8 mouse cellular contexts compared by ENCODE assay signal in genomic region chr11:115809311-115809781, GRCm38 (mm10). TPM values are rescaled to one million over a fixed set of nuclear protein-coding genes. Genes with fewer than 3 reads are reported as not detected.
A peak's percentile ranks its signal among the peaks of the same experiment; 100 is the strongest.
DNase-seq lines count a peak whose midpoint lies in the region; ATAC-seq and TF ChIP-seq lines count a peak whose summit lies in the region.

No protein-coding gene starts in this region.

- no peak for TF ChIP-seq EP300 in MEL (IDR thresholded peaks at IDR 0.05; ENCODE audit: low read depth in 1 of 2, low read length in 2 of 2)

- TF ChIP-seq RAD21 in MEL (IDR thresholded peaks at IDR 0.05; ENCODE audit: low read depth, low read length), result no peak

- no peak for ATAC-seq in forebrain, embryonic 16.5 days
- ATAC-seq in intestine, embryonic 14.5 days (replicated peaks; ENCODE audit: low FRiP score, low TSS enrichment, low read depth), result no peak
- ATAC-seq in liver, embryonic 15.5 days (ENCODE audit: insufficient read depth), result no peak
- ATAC-seq in stomach, embryonic 16.5 days (ENCODE audit: insufficient read depth, low FRiP score), result no peak
- no peak for ATAC-seq in monocyte, adult 5-6 weeks (replicated peaks; ENCODE audit: insufficient number of reproducible peaks, low FRiP score, low TSS enrichment, poor library complexity, severe bottlenecking)

- 58% methylated on average over 8 of the region's 8 CpGs for WGBS in forebrain, embryonic 16.5 days
- WGBS in intestine, embryonic 14.5 days, result 51% methylated on average over 8 of the region's 8 CpGs
- 43% methylated on average over 8 of the region's 8 CpGs for WGBS in liver, embryonic 15.5 days (ENCODE audit: insufficient replicate concordance)
- 56% methylated on average over 8 of the region's 8 CpGs for WGBS in stomach, embryonic 16.5 days

- H3K27ac ChIP-seq in MEL (ENCODE audit: control insufficient read depth, low read depth, low read length), result no peak overlapping the region
- H3K27ac ChIP-seq in forebrain, embryonic 16.5 days (ENCODE audit: low read length), result peak overlapping the region; percentile 16
- peak overlapping the region; percentile 44; the same call in 1 of the 2 replicates for H3K27ac ChIP-seq in intestine, embryonic 14.5 days (ENCODE audit: low read depth)
- peak overlapping the region; percentile 59; the same call in 1 of the 2 replicates for H3K27ac ChIP-seq in liver, embryonic 15.5 days (replicated peaks)
- H3K27ac ChIP-seq in stomach, embryonic 16.5 days (ENCODE audit: low read length), result peak overlapping the region; percentile 71

- no peaks in the 10 kb centered on the region for H3K9me3 ChIP-seq in MEL (replicated peaks; ENCODE audit: insufficient read depth, low read length)
- H3K9me3 ChIP-seq in forebrain, embryonic 16.5 days (ENCODE audit: control insufficient read depth, low read length), result no peaks in the 10 kb centered on the region
- H3K9me3 ChIP-seq in intestine, embryonic 14.5 days (ENCODE audit: control insufficient read depth, low read length), result no peaks in the 10 kb centered on the region
- H3K9me3 ChIP-seq in liver, embryonic 15.5 days (replicated peaks), result no peaks in the 10 kb centered on the region
- no peaks in the 10 kb centered on the region for H3K9me3 ChIP-seq in stomach, embryonic 16.5 days (replicated peaks; ENCODE audit: control insufficient read depth, low read length)

- no peak for DNase-seq in MEL (ENCODE audit: low read depth, low spot score)
- DNase-seq in intestine, embryonic 14.5 days (ENCODE audit: low spot score), result no peak
- no peak for DNase-seq in urinary bladder, postnatal 25 days (ENCODE audit: low spot score)
- no peak for DNase-seq in embryo, embryonic 9.5 days (ENCODE audit: extremely low spot score)

- peaks cover 0 to 15% of the 10 kb centered on the region in 2 experiments; a peak in 3 of 4 replicates for H3K4me1 ChIP-seq in MEL (ENCODE audit: control insufficient read depth in 1 of 2, insufficient read depth in 2 of 2, low read length in 2 of 2)
- H3K4me1 ChIP-seq in forebrain, embryonic 16.5 days (replicated peaks; ENCODE audit: control insufficient read depth, insufficient read depth, low read length), result peaks cover 46% of the 10 kb centered on the region
- peaks cover 40% of the 10 kb centered on the region for H3K4me1 ChIP-seq in intestine, embryonic 14.5 days (replicated peaks; ENCODE audit: control insufficient read depth, insufficient read depth, low read length)
- peaks cover 96% of the 10 kb centered on the region for H3K4me1 ChIP-seq in liver, embryonic 15.5 days (replicated peaks)
- H3K4me1 ChIP-seq in stomach, embryonic 16.5 days (ENCODE audit: control insufficient read depth, insufficient read depth, low read length), result peaks cover 55% of the 10 kb centered on the region

- H3K79me2 ChIP-seq in MEL (ENCODE audit: control insufficient read depth, insufficient read depth, low read length, poor library complexity), result peaks cover 7% of the 10 kb centered on the region

- 0 out of 2 replicates have a peak overlapping the region, but pooled peaks have one; percentile 10 for H3K4me2 ChIP-seq in forebrain, embryonic 16.5 days (ENCODE audit: low read length)
- peak overlapping the region; percentile 24 for H3K4me2 ChIP-seq in intestine, embryonic 14.5 days (ENCODE audit: low read length)
- peak overlapping the region; percentile 100; the same call in 1 of the 2 replicates for H3K4me2 ChIP-seq in liver, embryonic 15.5 days
- peak overlapping the region; percentile 89 for H3K4me2 ChIP-seq in stomach, embryonic 16.5 days (ENCODE audit: low read depth, low read length)

- no peaks in the 10 kb centered on the region for H3K27me3 ChIP-seq in MEL (ENCODE audit: control insufficient read depth in 1 of 2, insufficient read depth in 2 of 2, low read length in 2 of 2)
- no peaks in the 10 kb centered on the region for H3K27me3 ChIP-seq in forebrain, embryonic 16.5 days (replicated peaks; ENCODE audit: control insufficient read depth, insufficient read depth, low read length)
- no peaks in the 10 kb centered on the region for H3K27me3 ChIP-seq in intestine, embryonic 14.5 days (replicated peaks; ENCODE audit: control insufficient read depth, insufficient read depth, low read length)
- H3K27me3 ChIP-seq in liver, embryonic 15.5 days, result no peaks in the 10 kb centered on the region
- H3K27me3 ChIP-seq in stomach, embryonic 16.5 days (ENCODE audit: control insufficient read depth, insufficient read depth, low read length), result no peaks in the 10 kb centered on the region

- TF ChIP-seq CTCF in MEL (IDR thresholded peaks at IDR 0.05 in 2 of 3, conservative IDR thresholded peaks at IDR 0.05 in 1 of 3; ENCODE audit: control insufficient read depth in 1 of 3, insufficient read depth in 1 of 3, low read depth in 2 of 3, low read length in 3 of 3, poor library complexity in 1 of 3, severe bottlenecking in 1 of 3), result no peak

- peaks cover 0 to 6% of the 10 kb centered on the region in 2 experiments; a peak in 2 of 4 replicates for H3K36me3 ChIP-seq in MEL (ENCODE audit: control insufficient read depth in 1 of 2, insufficient read depth in 2 of 2, low read length in 2 of 2)
- peaks cover 2% of the 10 kb centered on the region; the same call in 1 of the 2 replicates for H3K36me3 ChIP-seq in forebrain, embryonic 16.5 days (ENCODE audit: control insufficient read depth, insufficient read depth)
- peaks cover 40% of the 10 kb centered on the region for H3K36me3 ChIP-seq in intestine, embryonic 14.5 days (ENCODE audit: control insufficient read depth, insufficient read depth, low read length)
- H3K36me3 ChIP-seq in liver, embryonic 15.5 days (replicated peaks), result peaks cover 47% of the 10 kb centered on the region
- peaks cover 4% of the 10 kb centered on the region; the same call in 1 of the 2 replicates for H3K36me3 ChIP-seq in stomach, embryonic 16.5 days (ENCODE audit: control insufficient read depth, insufficient read depth, low read length)

- H3K4me3 ChIP-seq in MEL (ENCODE audit: control insufficient read depth in 1 of 2, insufficient read depth in 1 of 2, low read depth in 2 of 2, low read length in 2 of 2), result no peak overlapping the region
- no peak overlapping the region for H3K4me3 ChIP-seq in forebrain, embryonic 16.5 days (replicated peaks; ENCODE audit: low read length)
- no peak overlapping the region for H3K4me3 ChIP-seq in intestine, embryonic 14.5 days (ENCODE audit: low read depth, low read length)
- no peak overlapping the region for H3K4me3 ChIP-seq in liver, embryonic 15.5 days (replicated peaks)
- H3K4me3 ChIP-seq in stomach, embryonic 16.5 days (replicated peaks; ENCODE audit: low read length), result 0 out of 2 replicates have a peak overlapping the region, but pooled peaks have one; percentile 5

- no peak for TF ChIP-seq POLR2A in MEL (IDR thresholded peaks at IDR 0.05; ENCODE audit: control insufficient read depth in 1 of 2, insufficient read depth in 1 of 2, low read depth in 1 of 2, low read length in 2 of 2, poor library complexity in 1 of 2)

- H3K9ac ChIP-seq in MEL (ENCODE audit: control insufficient read depth, low read depth, low read length, poor library complexity, severe bottlenecking), result peak overlapping the region; percentile 18; the same call in 1 of the 2 replicates
- H3K9ac ChIP-seq in forebrain, embryonic 16.5 days (replicated peaks; ENCODE audit: low read depth, low read length), result no peak overlapping the region
- H3K9ac ChIP-seq in intestine, embryonic 14.5 days (ENCODE audit: low read length), result peak overlapping the region; percentile 16; the same call in 1 of the 2 replicates
- no peak overlapping the region for H3K9ac ChIP-seq in liver, embryonic 15.5 days
- peak overlapping the region; percentile 34 for H3K9ac ChIP-seq in stomach, embryonic 16.5 days (ENCODE audit: low read length)

RNA-seq across cellular contexts. Expression of gene Caskin2, which starts 4.1 kb away (rescaled TPM):
- total RNA-seq in MEL (2012; rRNA removed), result 6.5 and 6.8 TPM in 2 replicates
- polyA plus RNA-seq in MEL (2012; ENCODE audit: insufficient read depth in 1 of 2, insufficient read length in 2 of 2, low read depth in 1 of 2, low replicate concordance in 2 of 2, missing spikeins in 1 of 2), result 10 to 100 TPM in 1 of 2 experiments, not detected in 1; 10.9 TPM
- polyA plus RNA-seq in forebrain, embryonic 16.5 days (2015; fragmentation: Nextera tagmentation; extraction: Ambion mirVana), result 9.1 and 11.2 TPM in 2 replicates
- 14.9 and 15.3 TPM in 2 replicates for polyA plus RNA-seq in intestine, embryonic 14.5 days (2014; fragmentation: Nextera tagmentation; extraction: Ambion mirVana)
- 5.7 and 6.7 TPM in 2 replicates for polyA plus RNA-seq in liver, embryonic 15.5 days (2015; fragmentation: Nextera tagmentation; extraction: Ambion mirVana)
- polyA plus RNA-seq in stomach, embryonic 16.5 days (2015; fragmentation: Nextera tagmentation; extraction: Ambion mirVana), result 14.9 and 16.8 TPM in 2 replicates
- total RNA-seq in monocyte, adult 5-6 weeks (2017), result 0.19 to 5.1 TPM (median 0.78 TPM) in 3 replicates

RNA-seq across cellular contexts. Expression of gene Tsen54, which starts 5.2 kb away (rescaled TPM):
- 55.5 and 72.0 TPM in 2 replicates for total RNA-seq in MEL (2012; rRNA removed)
- 10 to 100 TPM in 1 of 2 experiments, not detected in 1; 55.8 TPM for polyA plus RNA-seq in MEL (2012; ENCODE audit: insufficient read depth in 1 of 2, insufficient read length in 2 of 2, low read depth in 1 of 2, low replicate concordance in 2 of 2, missing spikeins in 1 of 2)
- polyA plus RNA-seq in forebrain, embryonic 16.5 days (2015; fragmentation: Nextera tagmentation; extraction: Ambion mirVana), result 25.8 and 28.3 TPM in 2 replicates
- polyA plus RNA-seq in intestine, embryonic 14.5 days (2014; fragmentation: Nextera tagmentation; extraction: Ambion mirVana), result 29.5 and 30.7 TPM in 2 replicates
- polyA plus RNA-seq in liver, embryonic 15.5 days (2015; fragmentation: Nextera tagmentation; extraction: Ambion mirVana), result 13.7 and 18.7 TPM in 2 replicates
- 26.4 and 28.1 TPM in 2 replicates for polyA plus RNA-seq in stomach, embryonic 16.5 days (2015; fragmentation: Nextera tagmentation; extraction: Ambion mirVana)
- total RNA-seq in monocyte, adult 5-6 weeks (2017), result 6.3 to 11.7 TPM (median 7.3 TPM) in 3 replicates

RNA-seq across cellular contexts. Expression of gene Llgl2, which starts 14.5 kb away (rescaled TPM):
- 13.7 and 15.9 TPM in 2 replicates for total RNA-seq in MEL (2012; rRNA removed)
- polyA plus RNA-seq in MEL (2012; ENCODE audit: insufficient read depth in 1 of 2, insufficient read length in 2 of 2, low read depth in 1 of 2, low replicate concordance in 2 of 2, missing spikeins in 1 of 2), result 10 to 100 TPM in 1 of 2 experiments, not detected in 1; 22.6 TPM
- polyA plus RNA-seq in forebrain, embryonic 16.5 days (2015; fragmentation: Nextera tagmentation; extraction: Ambion mirVana), result 1.3 and 2.0 TPM in 2 replicates
- polyA plus RNA-seq in intestine, embryonic 14.5 days (2014; fragmentation: Nextera tagmentation; extraction: Ambion mirVana), result 46.3 and 59.2 TPM in 2 replicates
- polyA plus RNA-seq in liver, embryonic 15.5 days (2015; fragmentation: Nextera tagmentation; extraction: Ambion mirVana), result 11.9 and 16.2 TPM in 2 replicates
- 65.6 and 75.3 TPM in 2 replicates for polyA plus RNA-seq in stomach, embryonic 16.5 days (2015; fragmentation: Nextera tagmentation; extraction: Ambion mirVana)
- 10.4 to 25.9 TPM (median 10.7 TPM) in 3 replicates for total RNA-seq in monocyte, adult 5-6 weeks (2017)

RNA-seq across cellular contexts. Expression of gene Tmem94, which starts 44.1 kb away (rescaled TPM):
- 23.2 and 26.2 TPM in 2 replicates for total RNA-seq in MEL (2012; rRNA removed)
- polyA plus RNA-seq in MEL (2012; ENCODE audit: insufficient read depth in 1 of 2, insufficient read length in 2 of 2, low read depth in 1 of 2, low replicate concordance in 2 of 2, missing spikeins in 1 of 2), result 10 to 100 TPM; 38.9 to 64.4 TPM
- polyA plus RNA-seq in forebrain, embryonic 16.5 days (2015; fragmentation: Nextera tagmentation; extraction: Ambion mirVana), result 29.1 and 29.8 TPM in 2 replicates
- 14.6 and 15.7 TPM in 2 replicates for polyA plus RNA-seq in intestine, embryonic 14.5 days (2014; fragmentation: Nextera tagmentation; extraction: Ambion mirVana)
- 9.9 and 10.1 TPM in 2 replicates for polyA plus RNA-seq in liver, embryonic 15.5 days (2015; fragmentation: Nextera tagmentation; extraction: Ambion mirVana)
- 21.4 and 23.1 TPM in 2 replicates for polyA plus RNA-seq in stomach, embryonic 16.5 days (2015; fragmentation: Nextera tagmentation; extraction: Ambion mirVana)
- total RNA-seq in monocyte, adult 5-6 weeks (2017), result 10.8 to 33.1 TPM (median 10.9 TPM) in 3 replicates

RNA-seq across cellular contexts. Expression of gene Myo15b, which starts 48.9 kb away (rescaled TPM):
- total RNA-seq in MEL (2012; rRNA removed), result 1.3 and 1.5 TPM in 2 replicates
- 1 to 10 TPM in 1 of 2 experiments, not detected in 1; 3.2 TPM for polyA plus RNA-seq in MEL (2012; ENCODE audit: insufficient read depth in 1 of 2, insufficient read length in 2 of 2, low read depth in 1 of 2, low replicate concordance in 2 of 2, missing spikeins in 1 of 2)
- polyA plus RNA-seq in forebrain, embryonic 16.5 days (2015; fragmentation: Nextera tagmentation; extraction: Ambion mirVana), result 0.18 TPM in 1 of 2 replicates, not detected in the other
- polyA plus RNA-seq in intestine, embryonic 14.5 days (2014; fragmentation: Nextera tagmentation; extraction: Ambion mirVana), result 32.9 and 44.8 TPM in 2 replicates
- polyA plus RNA-seq in liver, embryonic 15.5 days (2015; fragmentation: Nextera tagmentation; extraction: Ambion mirVana), result 0.45 and 0.46 TPM in 2 replicates
- polyA plus RNA-seq in stomach, embryonic 16.5 days (2015; fragmentation: Nextera tagmentation; extraction: Ambion mirVana), result 20.8 and 21.1 TPM in 2 replicates
- not detected in 3 replicates for total RNA-seq in monocyte, adult 5-6 weeks (2017)

Comparison
In these comparisons a context has a peak if more than half of its experiments do, and no peak if none do; other contexts are left out.
1. H3K9ac ChIP-seq: peak in MEL (single experiment), intestine, embryonic 14.5 days (single experiment) and stomach, embryonic 16.5 days (single experiment); none in forebrain, embryonic 16.5 days (single experiment) and liver, embryonic 15.5 days (single experiment).
2. H3K4me2 ChIP-seq: peak in every context shown above with its lines; median percentile 100 in liver, embryonic 15.5 days; 89 in stomach, embryonic 16.5 days; 24 in intestine, embryonic 14.5 days; 10 in forebrain, embryonic 16.5 days.